Mouse (Mus musculus) 416B (cell line): Measurements from ENCODE around the gene Sbk2.
"Not testable (repeated sequence)": the region's sequence is repeated elsewhere in the genome, so short reads cannot be mapped to it uniquely, and the experiment has no call there.

Experiments used
- DNase-seq: peaks from one replicate; pipeline ENCODE4 v3.0.0; 2011; ENCODE audit warnings: low read depth

Gene Sbk2

GRCm38 (mm10) chr7:4964272-4964671 lies at the start of gene Sbk2:
Gene Sbk2 (minus strand): TSS chr7:4964406.
- DNase-seq: peak; percentile 87

- DNase-seq: no peak
Observed at GRCm38 (mm10) chr7:5012681-5013513, 48.7 kb upstream of the Sbk2 start.

- no peak for DNase-seq
Observed at GRCm38 (mm10) chr7:5008229-5008628, 44.0 kb upstream of the Sbk2 start.

- not testable (repeated sequence) for DNase-seq
Observed at GRCm38 (mm10) chr7:5002876-5003275, 38.7 kb upstream of the Sbk2 start.

- DNase-seq: peak; percentile 71
Observed at GRCm38 (mm10) chr7:4999876-5000275, 35.7 kb upstream of the Sbk2 start.

- DNase-seq: no peak
Observed at GRCm38 (mm10) chr7:4996934-4997333, 32.7 kb upstream of the Sbk2 start.

- DNase-seq: peak; percentile 94
Observed at GRCm38 (mm10) chr7:4996003-4996895, 32.0 kb upstream of the Sbk2 start, which contains the start of gene Zfp579. Gene Zfp579 (minus strand): TSS chr7:4996158.

GRCm38 (mm10) chr7:4995268-4996002 lies 31.2 kb upstream of the Sbk2 start:
- DNase-seq: no peak

GRCm38 (mm10) chr7:4993999-4994788 lies 30.0 kb upstream of the Sbk2 start:
- no peak for DNase-seq

- DNase-seq: no peak
Observed at GRCm38 (mm10) chr7:4993347-4993998, 29.3 kb upstream of the Sbk2 start.

- no peak for DNase-seq
Observed at GRCm38 (mm10) chr7:4988250-4988649, 24.0 kb upstream of the Sbk2 start.

GRCm38 (mm10) chr7:4976832-4977231 lies 12.6 kb upstream of the Sbk2 start:
- peak; percentile 31 for DNase-seq

GRCm38 (mm10) chr7:4975455-4975854 lies 11.2 kb upstream of the Sbk2 start:
- no peak for DNase-seq

GRCm38 (mm10) chr7:4972321-4973047 lies 8.3 kb upstream of the Sbk2 start:
- peak; percentile 87 for DNase-seq

GRCm38 (mm10) chr7:4971710-4972109 lies 7.5 kb upstream of the Sbk2 start:
- DNase-seq: no peak

GRCm38 (mm10) chr7:4971068-4971467 lies 6.9 kb upstream of the Sbk2 start, which contains the start of gene Sbk3:
Gene Sbk3 (minus strand): TSS chr7:4971168.
- DNase-seq: no peak

- no peak for DNase-seq
Observed at GRCm38 (mm10) chr7:4964988-4965387, 782 bp upstream of the Sbk2 start.

GRCm38 (mm10) chr7:4963527-4963926 lies 679 bp downstream of the Sbk2 start:
- DNase-seq: no peak

- DNase-seq: no peak
Observed at GRCm38 (mm10) chr7:4957361-4957760, 6.8 kb downstream of the Sbk2 start.
